Mouse (Mus musculus) layer of hippocampus, adult 9-11 months (tissue): ENCODE data around the gene Clptm1.
A peak's percentile ranks its signal among the peaks of the same experiment; 100 is the strongest.

ENCODE experiments used
- DNase-seq: peaks from one replicate; pipeline ENCODE4 v3.0.0; 2022

The Clptm1 gene

DNA sequence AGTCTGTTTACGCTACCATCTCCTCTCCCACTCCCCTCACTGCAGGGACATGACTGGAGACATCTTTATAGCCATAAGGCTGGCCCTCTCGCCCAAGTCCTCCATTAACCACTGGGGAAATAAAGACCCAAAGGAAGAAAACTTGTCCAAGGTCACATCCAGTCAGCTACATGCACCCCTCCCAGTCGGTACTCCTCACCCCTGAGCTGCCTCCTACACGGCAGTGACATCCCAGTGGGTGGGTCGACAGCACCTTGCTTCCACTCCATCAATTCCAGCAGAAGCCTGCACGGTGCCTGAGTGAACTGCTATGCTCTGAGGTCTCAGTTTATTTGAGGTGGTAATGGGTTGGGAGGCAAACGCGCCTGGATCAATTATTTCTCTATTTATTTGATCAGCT lies 893 bp downstream of the Clptm1 start:
- DNase-seq: no peak

DNA sequence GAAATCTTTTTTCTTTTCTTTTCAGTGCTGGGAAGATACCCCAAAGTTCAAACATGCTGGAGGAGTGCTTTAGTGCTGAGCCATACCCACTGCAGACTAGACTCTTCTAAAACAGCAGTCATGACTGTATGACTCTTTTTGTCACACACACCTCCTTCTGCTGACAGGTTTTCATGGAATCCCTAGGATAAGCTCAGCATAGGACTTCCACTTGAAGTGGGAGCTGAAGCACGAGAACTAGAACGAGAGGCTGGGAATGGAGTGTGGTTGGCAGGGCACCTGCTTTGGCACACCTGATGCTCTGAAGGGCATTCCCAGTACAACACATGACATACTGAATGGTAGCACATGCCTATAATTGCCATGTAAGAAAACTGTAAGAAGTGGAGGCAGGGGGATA lies 12.2 kb downstream of the Clptm1 start:
- no peak for DNase-seq

DNA sequence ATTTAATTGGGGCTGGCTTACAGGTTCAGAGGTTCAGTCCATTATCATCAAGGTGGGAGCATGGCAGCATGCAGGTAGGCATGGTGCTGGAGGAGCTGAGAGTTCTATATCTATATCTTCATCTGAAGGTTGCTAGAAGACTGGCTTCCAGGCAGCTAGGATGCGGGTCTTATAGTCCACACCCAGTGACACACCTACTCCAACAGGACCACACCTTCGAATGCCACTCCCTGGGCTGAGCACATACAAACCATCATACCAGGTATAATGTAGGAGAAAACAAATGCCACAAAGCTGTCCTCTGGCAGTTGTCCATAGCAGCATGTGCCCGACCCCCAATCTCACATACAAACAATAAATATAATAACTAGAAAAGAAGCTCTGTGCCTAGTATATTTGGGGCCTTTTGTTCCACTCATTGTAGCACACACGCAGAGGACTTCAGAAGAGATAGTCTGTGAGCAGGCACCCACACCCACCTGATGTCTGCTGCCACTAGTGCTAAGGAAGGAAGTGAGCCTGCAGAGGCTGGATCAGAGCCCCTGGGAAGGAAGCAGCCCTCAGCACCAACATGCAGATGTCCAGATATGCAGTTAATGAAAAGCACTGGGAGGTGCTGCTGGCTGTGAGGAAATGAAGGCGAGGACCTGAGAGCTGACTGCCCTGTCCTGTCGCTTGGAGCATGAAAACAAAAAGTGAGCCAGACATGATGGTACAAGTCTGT lies 13.6 kb downstream of the Clptm1 start:
- DNase-seq: no peak

DNA sequence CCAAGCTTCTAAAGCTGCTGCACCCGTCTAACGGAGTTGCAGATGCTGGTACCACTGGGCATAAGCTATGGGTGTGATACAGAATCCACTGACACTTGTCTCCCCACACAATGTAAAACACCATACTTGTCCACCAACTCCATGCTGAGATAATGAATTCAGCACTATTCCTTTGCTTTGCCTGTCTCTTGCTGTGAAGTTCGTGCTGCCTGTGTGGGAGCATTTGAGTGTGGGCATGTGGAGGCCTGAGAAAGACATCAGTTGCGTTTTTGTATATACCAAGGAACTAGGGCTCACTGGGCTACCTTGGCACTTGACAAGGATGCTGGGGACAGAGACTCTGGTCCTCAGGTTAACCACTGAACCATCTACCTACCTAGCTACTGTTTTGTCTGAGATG lies 23.6 kb downstream of the Clptm1 start:
- no peak for DNase-seq

DNA sequence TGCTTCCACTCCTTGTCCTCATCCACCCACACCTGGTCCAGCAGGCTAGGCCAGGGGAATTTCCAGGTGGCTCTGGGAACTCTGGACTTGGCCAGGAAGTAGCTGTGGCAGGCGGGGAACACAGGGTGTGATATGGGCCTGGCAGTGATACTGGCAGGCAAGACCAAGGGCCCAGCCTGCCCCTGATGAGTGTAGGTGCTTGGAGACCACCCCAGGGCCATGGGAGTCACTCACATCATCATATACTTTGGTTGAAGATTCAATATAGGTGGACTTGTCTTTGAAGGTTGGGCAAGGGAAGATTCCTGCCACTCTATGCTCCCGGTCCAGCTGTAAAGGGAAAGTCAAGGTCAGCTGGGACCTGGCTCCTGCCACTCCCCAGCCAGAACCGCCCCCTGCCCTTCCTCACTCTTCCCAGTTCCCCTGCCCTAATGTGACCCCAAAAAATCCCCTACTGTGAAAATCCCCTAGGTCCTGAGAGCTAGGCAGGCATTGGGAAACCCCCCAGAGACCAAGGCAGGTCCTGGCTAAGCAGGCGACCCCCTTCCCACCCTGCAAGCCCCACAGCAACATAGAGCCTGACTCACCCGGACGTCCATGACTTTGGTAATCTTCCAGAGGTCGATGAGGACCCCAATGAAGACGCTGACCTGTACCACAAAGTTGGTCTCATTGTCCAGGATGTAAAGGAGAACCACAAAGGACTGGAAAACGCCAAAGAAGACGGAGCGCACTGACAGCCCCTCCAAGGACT lies 29.6 kb downstream of the Clptm1 start:
- no peak for DNase-seq

DNA sequence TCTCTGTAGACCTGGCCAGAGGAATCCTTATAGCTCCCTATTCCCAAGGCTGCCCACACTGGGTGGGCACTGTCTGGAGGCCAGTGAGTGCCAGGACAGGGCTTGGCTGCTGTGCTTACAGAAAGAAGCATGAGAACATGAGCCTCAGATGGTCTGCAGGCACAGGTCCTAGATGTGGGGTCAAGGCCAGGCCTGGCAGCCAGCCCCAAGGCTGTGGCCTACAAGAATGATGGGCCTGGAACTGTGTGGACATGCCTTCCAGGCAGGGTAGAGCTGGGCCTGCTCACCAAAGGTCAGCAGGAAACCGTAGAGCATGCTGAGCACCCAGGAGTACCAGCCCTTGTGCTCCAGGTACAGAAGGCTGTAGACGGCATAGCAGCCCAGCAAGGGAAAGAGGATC lies 30.2 kb downstream of the Clptm1 start:
- DNase-seq: no peak

DNA sequence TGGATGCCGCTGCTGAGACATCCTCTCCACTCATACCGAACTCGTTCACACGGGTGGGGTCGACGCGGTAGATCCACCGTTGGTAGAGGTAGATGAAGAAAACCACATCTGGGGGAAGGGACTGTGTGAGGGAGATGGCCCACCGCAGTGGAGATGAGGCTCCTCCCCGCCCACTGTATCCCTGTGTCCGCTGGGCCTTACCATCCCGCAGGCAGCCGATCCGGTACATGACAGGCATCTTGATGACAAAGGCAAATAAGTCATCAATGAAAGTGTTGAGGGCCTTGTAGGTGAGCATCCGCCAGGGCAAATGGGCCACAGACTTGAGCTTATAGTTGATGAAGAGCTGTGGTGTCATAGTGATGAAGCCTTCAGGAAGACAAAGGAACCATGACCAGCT lies 31.0 kb downstream of the Clptm1 start:
- DNase-seq: no peak

DNA sequence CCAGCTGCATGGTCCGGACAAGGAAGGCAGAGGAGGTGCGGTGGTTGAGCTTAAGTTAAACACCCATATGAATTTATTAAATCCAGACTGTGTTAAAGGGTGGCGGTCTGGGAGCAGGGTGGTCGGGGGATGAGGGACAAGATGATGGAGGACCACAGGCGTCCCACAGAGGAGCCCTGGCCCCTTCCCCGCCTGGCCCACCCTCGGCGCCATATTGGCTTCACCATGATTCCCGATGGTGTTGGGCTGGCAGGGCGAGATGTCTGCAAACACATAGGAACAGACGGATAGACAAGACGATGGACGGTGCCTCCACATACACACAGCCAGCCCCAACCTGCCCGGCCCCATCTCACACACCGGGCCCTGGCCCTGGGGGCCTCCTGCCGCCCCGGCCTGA lies 31.6 kb downstream of the Clptm1 start:
- DNase-seq: no peak

DNA sequence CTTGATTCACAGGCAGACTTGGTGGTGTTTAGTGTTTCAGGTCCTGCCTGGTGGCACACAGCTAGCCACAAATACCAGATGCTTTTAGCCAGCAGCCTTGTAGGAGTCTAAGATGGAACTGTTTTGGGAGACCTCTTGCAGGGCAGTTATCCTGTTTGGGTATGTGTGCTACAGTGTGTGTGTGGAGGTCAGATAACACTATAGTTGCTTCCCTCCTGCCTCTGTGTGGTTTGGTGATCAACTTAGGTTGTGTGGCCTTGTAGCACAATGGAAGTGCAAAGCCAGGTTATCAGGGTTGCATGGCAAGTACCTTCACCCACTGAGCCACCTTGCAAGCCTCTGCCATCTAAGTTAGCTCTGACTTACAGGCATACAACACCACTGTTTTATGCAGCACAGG lies 32.1 kb downstream of the Clptm1 start:
- DNase-seq: no peak

DNA sequence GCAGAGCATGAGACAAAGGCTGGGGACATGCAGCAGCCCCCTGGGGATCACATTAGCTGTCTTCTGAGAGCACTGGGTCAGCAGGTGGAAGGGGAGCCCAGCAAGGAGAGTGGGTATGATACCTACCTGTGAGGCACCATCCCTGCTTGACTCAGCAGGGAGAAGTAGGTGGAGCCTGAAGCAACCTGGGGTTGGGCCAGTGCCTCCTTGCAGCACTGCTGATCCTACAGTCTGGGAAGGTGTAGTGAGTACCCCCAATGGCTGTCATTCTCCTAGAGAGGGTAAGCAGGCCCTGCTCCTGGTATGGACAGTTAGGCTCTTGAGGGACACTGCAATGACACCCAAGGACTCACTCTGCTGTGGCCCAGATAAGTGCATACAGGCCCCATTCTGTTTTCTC lies 32.6 kb downstream of the Clptm1 start:
- DNase-seq: no peak

DNA sequence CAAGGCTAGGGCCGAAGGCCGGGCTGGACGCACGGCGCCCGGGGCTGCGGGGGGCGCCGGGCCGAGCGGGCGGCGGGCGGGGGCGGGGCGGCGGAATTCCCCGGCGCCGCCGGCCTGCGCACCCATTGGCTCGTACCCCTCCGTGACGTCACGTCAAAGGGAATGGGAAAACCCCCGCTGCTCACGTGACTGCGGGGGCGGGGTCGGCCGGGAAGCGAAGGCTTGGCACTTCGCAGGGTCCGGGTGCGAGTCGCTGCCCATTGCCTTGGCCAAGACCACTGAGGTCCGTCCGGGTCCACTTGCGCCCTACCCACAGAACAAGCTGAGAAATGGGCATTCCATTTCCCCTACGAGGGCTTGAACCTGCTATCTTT lies 35.5 kb downstream of the Clptm1 start, which contains the start of gene Relb:
Relb (minus strand) TSS at position 78 of the 374 bp plus-strand sequence.
- peak; percentile 90 for DNase-seq

DNA sequence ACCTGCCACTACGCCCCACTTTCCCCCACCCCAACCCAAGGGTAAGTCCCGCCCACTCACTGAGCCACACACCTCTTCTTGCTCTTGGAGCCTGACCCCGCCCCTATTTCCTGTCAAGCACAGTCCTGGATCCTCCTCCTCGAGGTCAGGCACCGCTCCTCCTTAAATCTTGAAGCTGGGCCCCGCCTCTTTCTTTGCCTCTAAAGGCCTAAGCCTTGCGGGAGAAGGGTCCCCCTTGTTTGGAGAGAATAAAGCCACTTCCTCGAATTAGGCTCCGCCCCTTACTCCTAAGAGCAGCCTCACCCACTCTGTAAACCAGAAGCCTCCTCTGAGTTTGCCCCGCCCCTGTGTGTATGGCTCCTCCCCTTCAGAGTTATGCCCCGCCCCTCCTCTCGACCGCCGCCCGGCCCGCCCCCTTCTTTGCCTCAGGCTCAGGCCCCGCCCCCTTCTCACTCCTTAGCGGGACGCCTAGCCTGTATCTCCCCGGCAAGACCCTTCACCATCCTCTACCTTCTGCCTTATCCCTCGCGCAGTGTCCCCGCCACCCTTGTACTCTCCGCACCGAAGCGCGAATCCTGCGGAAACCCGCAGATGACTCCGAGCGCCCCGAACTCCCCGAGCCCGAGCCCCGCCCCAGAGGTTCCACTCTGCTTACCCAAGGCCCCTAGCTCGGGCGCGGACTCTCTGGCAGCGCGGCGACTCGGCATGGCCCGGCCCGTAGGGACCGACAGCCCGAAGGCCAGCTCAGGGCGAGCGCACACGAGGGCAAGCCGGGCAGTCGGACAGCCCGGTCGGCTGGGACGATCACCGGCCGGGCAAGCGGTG lies 36.1 kb downstream of the Clptm1 start:
- peak; percentile 97 for DNase-seq

DNA sequence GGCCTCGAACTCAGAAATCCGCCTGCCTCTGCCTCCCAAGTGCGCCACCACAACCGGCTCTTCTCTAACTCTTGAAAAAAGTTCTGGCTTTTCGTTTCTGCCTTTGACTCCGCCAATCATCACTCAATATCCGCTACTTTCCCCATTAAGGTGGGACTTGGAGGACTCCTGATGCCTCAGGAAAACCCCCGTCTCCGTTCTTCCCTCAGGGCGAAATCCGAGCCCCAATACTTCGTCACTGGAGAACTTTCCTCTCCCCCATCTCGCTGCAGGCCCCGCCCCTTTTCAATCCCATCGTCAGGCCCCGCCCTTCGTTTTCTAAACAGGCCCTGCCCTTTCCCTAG lies 36.7 kb downstream of the Clptm1 start:
- DNase-seq: no peak

DNA sequence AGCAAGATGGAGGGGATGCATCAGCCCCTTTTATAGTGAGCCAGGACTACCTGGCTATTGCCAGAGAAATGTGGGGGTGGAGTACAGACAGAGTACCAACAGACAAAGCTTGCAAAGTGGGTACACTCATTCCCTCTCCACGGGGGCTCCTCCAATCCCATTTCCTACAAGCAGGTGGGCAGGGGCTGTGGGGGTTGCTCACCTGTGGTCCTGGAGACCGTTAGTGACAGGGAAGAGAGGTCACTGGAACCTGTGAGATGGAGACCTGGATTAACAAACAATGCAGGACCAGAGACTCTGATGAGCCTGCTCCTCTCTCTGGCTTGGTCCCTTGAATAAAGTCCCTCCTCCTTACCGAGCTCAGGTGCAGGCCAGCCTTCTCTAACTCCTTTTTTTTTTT lies 37.1 kb downstream of the Clptm1 start:
- no peak for DNase-seq

DNA sequence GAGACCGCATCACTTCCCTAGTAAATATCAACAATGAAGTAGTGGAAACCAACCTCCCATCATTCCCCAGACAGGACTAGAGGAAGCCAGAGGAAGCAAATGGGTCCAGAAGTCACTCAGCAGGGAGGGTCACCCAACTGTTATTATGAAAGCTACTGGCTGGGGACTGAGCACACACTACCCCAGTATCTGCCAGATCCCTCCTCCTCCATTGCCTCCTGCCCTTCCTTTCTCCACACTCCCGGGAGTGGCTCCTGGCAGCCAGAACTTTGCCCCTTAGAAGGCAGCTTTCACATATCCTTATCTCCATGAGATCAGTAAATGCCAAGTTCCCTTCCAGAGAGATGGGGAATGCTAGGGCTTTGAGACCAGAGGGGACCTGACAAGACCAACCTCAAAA lies 41.4 kb downstream of the Clptm1 start:
- DNase-seq: no peak

DNA sequence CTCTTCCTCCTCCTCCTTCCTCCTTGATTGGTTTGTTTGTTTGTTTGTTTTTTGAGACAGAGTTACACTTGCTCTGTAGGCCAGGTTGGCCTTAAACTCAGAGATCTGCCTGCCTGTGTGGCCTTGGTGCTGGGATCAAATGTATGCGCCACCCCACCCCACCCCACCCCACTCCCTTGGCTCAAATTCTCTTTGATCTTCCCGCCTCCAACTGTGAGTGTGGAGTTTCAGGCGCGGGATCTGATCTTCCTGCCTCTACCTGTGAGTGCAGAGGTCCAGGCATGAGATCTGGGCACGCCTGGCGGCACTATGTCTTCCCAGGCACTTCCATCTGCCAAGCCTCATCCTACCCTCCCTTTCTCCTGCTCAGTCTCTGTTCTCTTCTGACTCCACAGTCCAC lies 42.6 kb downstream of the Clptm1 start:
- no peak for DNase-seq

DNA sequence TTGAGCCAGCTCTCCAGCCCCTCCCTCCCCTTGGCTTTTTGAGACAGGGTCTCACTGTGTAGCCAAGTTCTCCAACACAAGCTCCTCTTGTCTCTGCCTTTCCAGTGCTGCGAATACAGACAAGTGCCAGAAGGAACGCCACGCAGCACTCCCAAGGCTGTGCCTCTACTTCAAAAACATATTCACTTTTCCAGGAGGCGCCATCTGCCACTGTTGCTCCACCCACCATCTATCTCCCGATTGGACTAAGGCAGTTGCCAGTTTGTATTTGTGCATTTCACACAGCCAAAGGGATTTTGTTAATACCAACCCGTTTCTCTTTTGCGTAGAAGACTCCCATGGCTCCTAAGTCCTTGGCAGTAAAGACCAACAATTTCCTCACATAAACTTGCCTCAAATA lies 44.0 kb downstream of the Clptm1 start:
- peak; percentile 84 for DNase-seq

DNA sequence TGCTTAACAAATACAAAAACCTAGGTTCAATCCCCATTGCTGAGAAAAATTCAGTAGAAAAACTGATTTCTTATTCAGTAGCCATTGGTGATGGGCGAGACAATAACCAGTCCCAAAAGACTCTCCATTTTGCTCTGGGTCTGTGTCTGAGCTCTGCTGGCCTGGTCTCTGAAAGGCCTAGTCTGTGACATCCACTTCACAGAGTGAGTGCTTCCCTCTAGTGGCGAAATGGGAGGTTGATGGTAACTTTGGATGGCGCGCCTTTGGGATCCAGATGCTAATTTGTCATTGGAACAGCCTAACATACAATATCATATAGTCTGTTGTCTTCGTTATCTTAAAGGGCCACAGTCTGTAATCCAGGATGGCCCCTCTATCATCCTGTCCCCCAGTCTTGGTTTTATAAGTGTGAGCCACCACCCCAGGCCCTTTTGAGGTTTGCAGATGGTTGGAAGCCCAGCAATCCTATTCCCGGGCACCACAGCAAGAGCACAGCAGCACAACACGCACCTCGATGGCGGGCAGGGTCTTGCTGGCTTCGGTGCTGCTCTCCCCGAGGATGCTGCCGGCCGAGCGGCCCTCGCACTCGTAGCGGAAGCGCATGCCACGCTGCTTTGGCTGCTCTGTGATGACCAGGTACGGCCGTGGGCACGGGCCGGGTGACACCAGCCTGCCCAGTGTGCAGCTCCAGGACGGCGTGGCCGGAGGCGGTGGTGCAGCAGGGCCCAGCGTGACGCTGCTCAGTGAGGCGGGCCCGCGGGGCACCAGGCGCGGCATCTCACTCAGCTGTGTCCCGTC lies 45.6 kb downstream of the Clptm1 start:
- peak; percentile 73 for DNase-seq

DNA sequence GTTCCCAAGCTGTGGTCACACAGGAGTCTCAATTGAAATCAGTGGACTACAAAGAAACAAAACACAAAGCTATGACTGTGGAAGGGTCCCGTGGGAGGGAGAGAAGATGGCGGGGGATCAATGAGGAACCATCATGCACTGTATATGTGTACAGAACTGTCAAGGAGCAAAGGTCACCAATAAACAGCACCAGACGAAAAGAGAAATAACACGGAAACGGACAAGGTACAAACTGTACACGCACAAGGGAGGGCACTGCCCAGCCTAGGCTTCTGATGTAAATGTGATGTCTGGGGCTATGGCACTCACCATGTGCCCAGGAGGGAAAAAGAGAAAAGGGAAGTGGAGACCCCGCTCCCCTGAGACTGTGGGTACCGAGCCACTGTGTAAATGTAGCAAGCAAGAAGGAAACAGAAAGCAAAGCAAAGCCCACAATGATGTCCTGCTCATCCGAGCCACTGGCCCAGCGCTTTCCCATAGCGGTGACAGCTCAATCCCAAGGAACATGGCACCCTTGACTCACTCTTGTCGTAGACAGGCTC lies 49.7 kb downstream of the Clptm1 start:
- no peak for DNase-seq

DNA sequence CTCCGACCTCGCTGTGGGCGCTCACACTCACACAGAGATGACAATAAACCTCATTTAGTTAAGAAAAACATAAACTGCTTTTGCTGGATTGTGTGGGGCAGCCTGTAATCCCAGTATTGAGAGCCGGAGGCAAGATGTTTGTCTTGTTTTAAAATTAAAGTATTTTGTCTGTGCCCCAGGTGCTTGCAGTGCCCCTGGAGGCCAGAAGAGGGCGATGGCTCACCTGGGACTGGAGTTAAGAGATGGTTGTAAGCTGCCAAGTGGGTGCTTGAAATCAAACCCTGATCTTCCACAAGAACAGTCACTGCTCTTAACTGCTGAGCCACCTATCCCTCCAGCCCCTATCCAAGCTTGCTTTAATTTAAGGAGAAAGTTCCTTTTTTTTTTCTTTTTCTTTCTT lies 53.9 kb downstream of the Clptm1 start:
- no peak for DNase-seq

DNA sequence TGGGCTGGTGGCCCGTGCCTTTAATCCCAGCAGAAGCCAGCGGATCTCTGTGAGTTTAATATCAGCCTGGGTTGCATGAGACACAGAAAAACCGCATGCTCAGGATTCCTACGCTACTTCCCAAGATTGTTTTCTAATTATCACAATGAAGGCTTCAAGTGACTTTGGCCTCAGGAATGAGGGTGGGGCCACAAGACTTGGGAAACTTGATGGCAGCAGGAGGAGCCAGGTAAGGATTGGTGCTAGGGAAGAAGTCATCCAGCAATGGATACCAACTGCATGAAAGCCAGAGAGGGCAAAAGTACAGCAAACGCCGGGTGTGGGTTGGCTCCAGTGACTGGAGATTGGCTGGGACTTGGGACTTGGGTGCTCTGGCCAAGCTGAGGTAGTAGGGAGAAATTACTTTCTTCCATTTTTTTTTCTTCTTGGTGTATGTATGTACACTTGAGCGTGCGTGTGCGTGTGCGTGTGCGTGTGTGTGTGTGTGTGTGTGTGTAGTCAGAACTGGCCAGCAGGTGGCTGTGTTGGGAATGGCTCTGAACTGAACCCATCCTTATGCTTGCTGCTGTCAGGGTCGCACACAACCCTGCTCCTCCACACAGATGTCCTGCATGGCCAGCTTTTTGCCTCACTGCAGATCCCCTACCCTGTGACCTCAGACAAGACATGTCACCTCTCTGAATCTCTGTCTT lies 55.0 kb downstream of the Clptm1 start:
- DNase-seq: no peak

DNA sequence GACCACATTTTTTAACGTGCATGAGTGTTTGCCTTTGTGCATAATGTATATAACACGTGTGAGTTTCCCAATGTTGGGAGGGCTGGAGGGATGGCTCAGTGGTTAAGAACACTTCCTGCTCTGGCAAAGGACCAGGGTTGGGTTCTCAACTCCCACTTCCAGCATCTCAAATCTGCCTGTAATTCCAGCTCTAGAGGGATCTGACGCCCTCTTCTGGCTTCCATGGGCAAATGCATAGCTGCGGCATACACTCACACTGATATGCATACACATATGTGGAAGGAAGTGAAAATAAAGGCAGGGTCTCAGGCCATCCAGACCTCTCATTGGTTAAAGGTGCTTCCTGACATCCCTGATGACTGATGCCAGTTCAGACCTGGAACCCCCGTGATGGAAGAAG lies 57.5 kb downstream of the Clptm1 start:
- no peak for DNase-seq
